1 mouse cellular context compared by ENCODE assay signal in the genomic region with DNA sequence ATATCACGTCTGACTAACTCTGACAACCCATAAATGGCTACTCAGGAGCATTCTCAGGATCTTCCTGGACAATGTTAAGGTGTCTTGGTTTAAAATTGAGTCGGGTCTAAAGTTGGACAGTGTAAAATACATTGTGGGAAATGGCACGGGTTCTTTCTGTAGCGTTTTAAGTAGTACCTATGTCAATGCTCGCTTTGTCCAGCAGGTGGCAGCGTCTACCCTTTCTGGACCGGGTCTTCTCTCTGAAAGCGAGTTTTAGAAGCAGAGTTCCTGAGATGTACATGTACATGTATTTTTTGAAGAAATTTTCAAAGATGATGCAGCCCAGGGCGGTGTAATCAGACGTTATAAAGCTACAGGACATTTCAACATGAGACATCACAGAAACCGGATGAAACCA.
TF ChIP-seq lines count a peak whose summit lies in the region.

No protein-coding gene starts in this region.

TF ChIP-seq in CH12.LX, 34 proteins besides CTCF, POLR2A, EP300 and RAD21 (continued from another document):
- no peak for TF ChIP-seq NELFE (IDR thresholded peaks at IDR 0.05; ENCODE audit: low read depth, low read length)
